Mouse (Mus musculus): ENCODE data around the gene Stat5b.

Stat5b gene

DNA sequence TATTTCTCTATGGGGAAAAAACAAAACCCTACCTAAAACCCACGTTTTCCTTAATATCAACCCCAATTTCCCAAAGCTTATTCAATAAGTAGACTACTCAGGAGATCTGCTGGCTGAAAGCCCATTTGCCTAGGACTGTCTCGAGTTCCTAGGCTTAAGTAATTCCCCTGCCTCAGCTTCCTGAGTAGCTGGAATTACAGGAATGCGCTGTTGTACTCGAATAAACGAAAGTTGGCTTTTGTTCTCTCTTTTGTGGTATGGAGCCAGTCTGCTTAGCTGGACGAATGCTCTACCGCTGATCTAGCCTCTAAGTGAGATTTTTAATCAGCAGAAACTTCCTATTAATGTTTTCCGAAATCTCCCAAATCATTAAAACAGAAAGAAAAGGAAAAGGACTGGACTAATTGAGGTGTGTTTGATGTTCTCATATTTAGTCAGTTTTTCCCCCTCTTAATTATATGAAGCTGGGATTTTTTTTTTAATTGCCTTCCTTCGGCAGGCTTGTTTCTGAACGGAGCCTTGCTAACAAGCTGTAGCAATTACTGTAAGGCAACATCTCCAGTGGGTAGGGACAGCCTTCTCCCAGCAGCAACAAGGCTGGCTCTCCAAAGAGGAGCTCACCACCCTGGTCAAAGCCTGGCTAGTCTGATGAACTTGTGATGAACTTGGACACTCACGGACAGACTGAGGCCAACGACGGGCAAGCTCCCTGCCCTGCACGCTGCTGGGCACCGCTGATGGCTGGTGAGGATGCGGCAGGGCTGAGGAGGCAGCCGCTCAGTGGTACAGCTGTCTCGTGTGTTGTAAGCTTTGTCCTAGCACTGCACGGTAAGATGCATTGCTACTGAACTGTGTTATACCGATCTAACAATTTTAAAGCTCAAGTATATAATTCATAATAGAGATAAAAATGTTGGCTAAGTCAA lies 43.9 kb downstream of the Stat5b start:
- DNase-seq: no peak

DNA sequence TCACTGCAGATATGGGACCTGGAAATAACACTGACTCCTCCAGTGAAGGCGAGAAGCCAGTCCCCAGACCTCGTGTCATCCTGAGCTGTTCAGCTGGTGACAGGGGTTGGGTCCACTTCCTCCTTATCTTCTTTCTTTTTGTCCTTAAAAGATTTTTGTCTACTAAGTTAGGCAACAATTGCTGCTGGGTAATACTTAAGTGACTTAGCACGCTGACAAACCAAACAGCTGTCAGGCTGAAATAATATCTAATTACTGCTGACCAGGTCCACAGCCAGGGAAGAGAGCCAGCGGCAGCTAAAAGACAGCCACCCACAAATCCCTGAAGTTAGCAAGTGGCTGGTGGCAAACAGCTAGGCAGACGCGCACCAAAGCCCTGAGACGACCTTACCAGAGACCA lies 45.0 kb downstream of the Stat5b start:
- peak; percentile 27 for DNase-seq

DNA sequence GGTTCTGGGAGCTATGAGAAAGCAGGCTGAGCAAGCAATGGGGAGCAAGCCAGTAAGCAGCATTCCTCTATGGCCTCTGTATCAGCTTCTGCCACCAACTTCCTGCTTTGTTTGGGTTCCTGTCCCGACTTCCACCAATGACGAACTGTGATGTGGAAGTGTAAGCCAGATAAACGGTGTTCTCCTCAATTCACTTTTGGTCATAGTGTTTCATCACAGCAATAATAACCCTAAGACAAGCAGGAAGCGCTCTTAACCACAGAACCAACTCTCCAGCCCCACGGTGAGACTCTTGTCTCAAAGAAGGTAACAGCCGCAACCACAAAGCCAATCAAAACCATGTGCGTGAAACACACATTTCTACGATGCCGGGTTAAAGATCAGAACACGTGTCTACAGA lies 46.1 kb downstream of the Stat5b start:
- DNase-seq: no peak

GRCm38 (mm10) chr11:100799426-100799825 lies 51.1 kb downstream of the Stat5b start:
- DNase-seq: no peak

DNA sequence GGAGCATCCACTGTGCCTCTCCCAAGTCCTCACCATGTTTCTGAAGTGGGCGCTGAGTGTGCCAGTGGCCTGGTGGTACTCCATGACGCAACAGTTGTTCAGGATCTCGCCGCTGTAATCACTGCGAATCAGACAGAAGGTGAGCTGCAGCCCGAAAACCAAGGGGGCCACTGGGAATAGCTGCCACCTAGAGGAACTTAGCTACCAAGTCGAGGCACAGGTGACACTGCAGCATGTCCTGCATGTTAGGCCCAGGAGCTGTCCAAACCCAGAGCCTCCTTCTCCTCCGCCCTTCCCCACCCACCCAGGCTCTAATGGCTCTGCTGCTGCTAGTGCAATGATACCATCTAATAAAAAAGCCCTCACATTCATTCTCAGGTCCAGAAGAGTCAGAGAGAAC lies 53.9 kb downstream of the Stat5b start:
- no peak for DNase-seq

- DNase-seq: no peak
Measured at GRCm38 (mm10) chr11:100795386-100795785, 55.1 kb downstream of the Stat5b start.

GRCm38 (mm10) chr11:100791457-100792049 lies 59.0 kb downstream of the Stat5b start:
- peak; percentile 67 for DNase-seq

DNA sequence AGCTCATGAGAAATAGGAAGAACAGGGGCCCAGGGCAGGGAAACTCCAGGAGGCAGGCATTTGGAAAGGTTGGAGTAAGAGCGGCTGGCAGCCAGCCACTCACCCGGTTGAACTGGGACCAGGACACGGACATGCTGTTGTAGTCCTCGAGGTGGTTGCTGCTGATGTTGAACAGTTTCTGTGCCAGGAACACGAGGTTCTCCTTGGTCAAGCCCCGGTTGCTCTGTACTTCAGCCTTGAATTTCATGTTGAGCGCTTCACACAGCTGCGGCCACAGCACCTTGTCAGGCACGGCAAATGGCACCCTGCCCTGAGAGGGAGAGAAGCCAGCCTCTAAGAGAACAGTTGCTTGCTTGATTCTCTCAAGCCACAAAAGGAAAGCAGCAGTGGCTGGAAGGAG lies 59.9 kb downstream of the Stat5b start:
- DNase-seq: peak; percentile 29

- DNase-seq: no peak
Measured at GRCm38 (mm10) chr11:100789702-100790101, 60.8 kb downstream of the Stat5b start.

GRCm38 (mm10) chr11:100785774-100786173 lies 64.8 kb downstream of the Stat5b start:
- no peak for DNase-seq

GRCm38 (mm10) chr11:100784286-100784685 lies 66.2 kb downstream of the Stat5b start:
- no peak for DNase-seq

DNA sequence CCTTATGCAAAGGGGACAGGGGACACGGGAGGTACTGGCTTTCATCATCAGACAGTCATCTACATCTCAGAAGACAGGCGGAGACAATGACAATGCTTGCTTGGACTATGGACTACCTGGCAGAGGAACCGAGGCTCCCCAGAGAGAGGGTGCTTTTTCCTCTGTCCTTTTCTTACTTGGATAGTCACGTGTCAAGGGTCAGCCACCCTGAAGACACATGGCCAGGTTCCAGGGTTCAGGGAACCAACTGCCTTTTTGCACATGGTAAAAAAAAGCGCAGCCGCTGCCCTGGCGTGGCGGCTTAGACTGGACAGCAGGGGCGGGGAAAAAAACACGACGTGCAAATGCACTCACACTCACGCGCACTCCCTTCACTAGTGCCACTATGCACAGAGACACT lies 68.0 kb downstream of the Stat5b start:
- no peak for DNase-seq

DNA sequence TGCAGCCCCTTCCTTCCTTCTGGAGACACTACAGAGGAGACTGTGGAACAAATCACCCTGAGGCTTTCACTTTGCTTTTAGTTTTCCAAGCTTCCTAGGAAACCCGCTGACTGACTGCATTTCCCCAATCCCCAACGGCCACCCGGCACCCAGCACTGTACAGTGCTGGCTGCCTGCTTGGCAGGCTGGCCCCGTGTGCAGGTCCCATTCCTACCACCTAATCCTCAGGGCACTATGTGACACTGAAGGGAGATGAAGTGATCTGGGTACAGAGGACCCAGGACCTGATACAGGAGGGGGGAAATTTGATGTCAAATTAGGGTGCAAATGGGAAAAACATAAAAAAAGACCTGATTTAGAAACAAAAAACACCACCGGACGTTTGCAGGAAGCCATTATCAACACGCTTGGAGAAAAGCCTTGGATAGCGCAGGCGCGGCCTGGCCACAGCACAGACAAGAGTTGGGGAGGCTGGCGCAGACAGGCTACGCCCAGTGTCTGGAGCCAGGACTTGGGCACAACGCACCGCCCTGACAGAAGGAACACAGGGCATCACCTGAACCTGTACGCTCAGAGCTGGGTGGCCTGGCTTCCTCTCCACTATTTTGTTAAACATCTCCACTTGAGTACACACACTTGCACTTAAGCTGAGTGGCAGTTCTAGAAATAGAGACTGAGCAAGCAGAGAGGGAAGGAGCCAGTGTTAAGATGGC lies 68.6 kb downstream of the Stat5b start:
- DNase-seq: peak; percentile 64

DNA sequence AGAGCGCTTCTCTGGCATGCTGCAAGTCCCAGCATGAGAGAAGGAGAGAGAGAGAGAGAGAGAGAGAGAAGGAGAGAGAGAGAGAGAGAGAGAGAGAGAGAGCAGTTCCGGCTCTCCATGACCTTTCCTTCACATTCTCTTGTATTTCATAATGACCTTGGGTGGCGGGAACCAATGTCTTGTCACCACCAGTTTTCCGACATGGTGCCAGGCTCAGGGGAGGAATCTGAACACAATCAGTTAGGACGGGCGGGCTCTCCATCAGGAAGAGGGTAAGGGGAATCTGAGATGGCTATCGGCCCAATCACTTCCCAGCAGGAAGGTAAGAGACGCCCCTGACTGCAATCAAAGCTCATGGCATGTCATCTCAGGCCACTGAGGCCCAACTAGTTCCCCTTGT lies 70.3 kb downstream of the Stat5b start:
- DNase-seq: no peak

- no peak for DNase-seq
Measured at GRCm38 (mm10) chr11:100778069-100778468, 72.5 kb downstream of the Stat5b start.

- DNase-seq: no peak
Measured at GRCm38 (mm10) chr11:100775921-100776320, 74.6 kb downstream of the Stat5b start.

DNA sequence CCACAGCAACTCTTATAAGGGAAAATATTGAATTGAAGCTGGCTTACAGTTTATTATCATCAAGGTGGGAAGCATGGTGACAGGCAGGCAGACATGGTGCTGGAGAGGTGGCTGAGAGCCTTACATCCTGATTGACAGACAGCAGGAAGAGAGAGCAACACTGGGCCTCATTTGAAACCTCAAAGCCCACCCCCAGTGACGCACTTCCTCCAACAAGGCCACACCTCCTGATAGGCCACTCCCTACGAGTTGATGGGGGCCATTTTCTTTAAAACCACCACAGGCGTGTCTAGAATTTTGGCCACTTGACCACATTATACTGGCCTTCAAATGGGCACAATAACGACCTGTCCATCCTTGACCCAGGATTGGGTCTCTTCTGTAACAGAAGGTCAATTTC lies 76.3 kb downstream of the Stat5b start:
- DNase-seq: no peak

DNA sequence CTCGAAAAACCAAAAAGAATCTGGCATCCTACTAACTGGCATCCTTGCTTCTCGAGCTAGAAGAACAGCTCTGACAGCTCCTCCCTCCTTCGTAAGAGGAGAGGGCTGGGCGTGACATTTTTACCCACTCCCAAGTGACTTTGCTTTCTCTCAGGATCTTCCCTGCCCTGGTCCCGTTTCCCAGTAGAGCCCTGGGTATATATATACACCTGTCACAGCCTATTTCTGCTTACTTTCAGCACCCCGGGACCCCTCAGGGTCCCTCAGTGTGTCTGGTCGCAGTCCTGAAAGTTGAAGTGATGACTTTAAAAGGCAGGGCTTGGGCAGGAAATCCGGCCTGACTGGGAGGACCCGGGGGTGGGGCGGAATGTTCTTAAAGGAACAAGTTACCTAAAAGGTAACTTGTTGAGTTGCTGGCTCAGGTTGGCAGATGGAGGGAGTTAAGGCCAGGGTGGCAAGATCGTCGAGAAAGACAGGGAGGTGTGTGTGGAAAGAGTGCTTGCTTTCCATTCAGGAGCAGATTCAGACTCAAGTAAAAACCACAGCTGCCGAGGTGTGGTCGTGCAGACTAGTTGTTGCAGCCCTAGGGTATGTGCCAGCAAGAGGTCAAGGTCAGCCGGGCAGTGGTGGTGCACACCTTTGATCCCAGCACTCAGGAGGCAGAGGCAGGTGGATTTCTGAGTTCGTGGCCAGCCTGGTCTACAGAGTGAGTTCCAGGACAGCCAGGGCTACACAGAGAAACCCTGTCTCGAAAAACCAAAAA lies 79.7 kb downstream of the Stat5b start, which contains the start of gene Ghdc:
TSS of gene Ghdc (minus strand) at position 312 of the 763 bp plus-strand sequence.
- peak; percentile 96 for DNase-seq

DNA sequence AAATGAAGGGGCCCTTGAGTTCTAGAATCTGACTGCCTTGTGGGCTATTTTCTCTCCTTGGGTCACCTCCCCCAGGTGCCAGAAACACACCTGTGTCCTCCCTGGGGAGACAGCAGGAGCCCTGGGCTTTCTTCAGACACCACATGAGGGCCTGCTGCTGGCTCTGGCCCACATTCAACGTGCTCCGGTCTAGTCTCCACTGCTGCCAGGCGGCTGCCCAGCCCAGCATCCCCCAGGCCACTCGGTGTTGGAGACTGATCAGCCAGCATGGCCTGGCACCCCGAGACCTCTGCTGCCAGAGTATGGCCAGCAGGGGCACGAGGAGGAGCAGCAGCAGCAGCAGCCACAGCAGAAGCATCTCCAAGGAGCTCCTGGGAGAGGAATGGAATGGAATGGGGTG lies 80.5 kb downstream of the Stat5b start:
- DNase-seq: no peak

DNA sequence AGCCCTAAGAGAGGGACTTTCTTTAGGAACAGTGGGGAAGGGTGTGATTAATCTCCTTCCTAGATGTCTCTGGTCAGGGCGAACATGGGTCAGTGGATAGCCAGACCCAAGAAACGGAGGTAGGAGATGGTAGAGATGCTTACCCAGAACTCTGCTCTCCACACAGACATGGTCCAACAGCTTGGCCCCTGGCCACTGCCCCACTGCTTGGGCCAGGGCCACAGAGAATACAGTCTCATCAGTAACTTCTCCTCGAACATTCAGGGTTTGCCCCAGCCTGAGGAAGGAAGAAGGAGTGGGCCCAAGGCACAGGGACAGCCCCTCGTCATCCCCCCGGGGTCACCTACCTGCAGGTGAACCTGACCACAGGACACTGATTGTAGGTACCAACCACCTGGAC lies 82.7 kb downstream of the Stat5b start:
- no peak for DNase-seq

DNA sequence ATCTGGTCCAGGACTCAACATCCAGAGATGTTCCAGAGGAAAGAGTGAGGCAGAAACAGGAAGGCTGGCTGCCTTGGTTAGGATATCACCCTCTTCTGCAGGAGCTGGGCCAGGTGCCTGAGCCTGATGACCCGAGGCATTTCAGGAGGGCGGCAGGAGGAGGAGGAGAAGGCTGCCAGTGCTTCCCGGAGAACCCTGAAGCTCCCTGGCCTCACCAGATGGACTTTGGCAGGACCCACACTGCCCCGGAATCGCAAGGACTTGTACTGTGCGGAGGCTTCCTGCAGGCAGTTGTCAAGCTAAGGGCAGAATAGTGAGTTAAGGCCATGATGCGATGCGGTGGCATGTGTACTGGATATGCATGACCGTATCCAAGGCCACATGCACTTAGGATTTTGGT lies 83.8 kb downstream of the Stat5b start:
- DNase-seq: no peak

DNA sequence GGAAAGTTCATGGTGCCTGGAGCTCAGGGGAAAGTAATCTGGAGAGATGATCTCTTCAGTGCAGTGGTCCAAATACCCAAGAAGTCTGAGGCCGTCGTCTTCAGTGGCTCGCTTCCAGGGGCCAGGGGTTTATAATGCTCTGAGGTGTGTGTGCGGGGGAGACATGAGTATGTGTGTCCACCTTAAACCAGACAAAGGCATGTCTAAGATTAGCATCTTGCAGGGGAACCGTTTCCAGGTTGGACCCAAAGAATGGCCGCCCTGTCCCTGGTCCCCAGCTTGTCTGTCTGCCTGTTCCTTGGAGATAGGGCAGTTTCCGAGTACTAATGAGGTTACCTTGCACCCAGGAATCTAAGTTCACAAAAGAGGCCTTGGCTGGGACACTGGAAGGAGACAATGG lies 87.7 kb downstream of the Stat5b start, which contains the start of gene Hcrt:
TSS of gene Hcrt (minus strand) at position 101 of the 400 bp plus-strand sequence.
- DNase-seq: no peak

GRCm38 (mm10) chr11:100761547-100762045 lies 88.9 kb downstream of the Stat5b start:
- DNase-seq: peak; percentile 91

Measured in lung, postnatal 36 days (tissue).